9 mouse cellular contexts compared by ENCODE assay signal in the genomic region with DNA sequence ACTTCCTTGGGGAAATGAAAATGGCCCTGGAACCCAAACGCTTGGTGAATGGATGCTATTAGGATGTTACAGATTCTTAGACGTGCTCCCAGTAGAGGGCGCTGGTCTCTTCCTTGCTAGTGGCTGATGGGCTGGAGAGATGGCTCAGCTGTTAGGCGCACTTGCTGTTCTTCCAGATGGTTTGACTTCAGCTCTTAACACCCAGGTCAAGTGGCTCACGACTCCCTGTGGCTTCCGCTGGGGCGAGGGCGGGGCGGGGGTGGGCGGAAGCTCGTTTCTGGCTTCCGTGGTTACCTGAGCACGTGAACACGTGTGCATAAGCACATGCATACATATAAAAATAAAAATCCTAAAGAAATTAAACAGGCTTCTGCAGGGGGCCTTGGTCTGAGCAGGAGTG. TPM values are rescaled to one million over a fixed set of nuclear protein-coding genes. Genes with fewer than 3 reads are reported as not detected.
DNase-seq lines count a peak whose midpoint lies in the region; ATAC-seq and TF ChIP-seq lines count a peak whose summit lies in the region.
"Had no signal": no experiment of that assay in that cellular context is flagged by ENCODE, and none has a peak within 500 bp of the region (broad histone marks: within the 10 kb centered on the region; RNA-seq: fewer than 3 reads in every experiment).

No protein-coding gene starts in this region.

- WGBS in midbrain, embryonic 11.5 days: 23% methylated on average over 14 of the region's 14 CpGs
- 3% methylated on average over 14 of the region's 14 CpGs for WGBS in spleen, adult 2 months

- no peak overlapping the region for H3K4me3 ChIP-seq in midbrain, embryonic 11.5 days (ENCODE audit: low read depth, low read length)
- no peak overlapping the region for H3K4me3 ChIP-seq in spleen, adult 2 months (ENCODE audit: extremely low read depth, insufficient read depth, insufficient read length)

- TF ChIP-seq CTCF in spleen, adult 2 months (IDR thresholded peaks at IDR 0.05; ENCODE audit: extremely low read depth, insufficient read depth, insufficient read length, insufficient replicate concordance): peak; percentile 34; the same call in 1 of the 2 replicates

- DNase-seq in cerebellum, adult 11 months: peak; percentile 29
- peak; percentile 46 to 50 for DNase-seq in cerebellum, postnatal 36 days
- peak; percentile 78 for DNase-seq in gastrocnemius, postnatal 14 days
- DNase-seq in induced T-regulatory cell, adult 2 months (ENCODE audit: low read depth): peak; percentile 76
- DNase-seq in left cerebral cortex, postnatal 25 days (ENCODE audit: low spot score in 2 of 2): peak; percentile 56 to 74
- peak; percentile 93 for DNase-seq in midbrain, embryonic 11.5 days (ENCODE audit: low spot score, missing footprints)
- peak in 1 of 2 experiments; percentile 75 for DNase-seq in spleen, adult 2 months (ENCODE audit: low read depth in 1 of 2, low spot score in 2 of 2)

- H3K27ac ChIP-seq in midbrain, embryonic 11.5 days (ENCODE audit: low read depth, low read length): no peak overlapping the region
- H3K27ac ChIP-seq in spleen, adult 2 months (ENCODE audit: insufficient read depth, low read length): no peak overlapping the region

- no peak overlapping the region for H3K4me2 ChIP-seq in midbrain, embryonic 11.5 days

- no peaks in the 10 kb centered on the region for H3K9me3 ChIP-seq in midbrain, embryonic 11.5 days (ENCODE audit: control insufficient read depth, low read length)

- no peak overlapping the region for H3K9ac ChIP-seq in midbrain, embryonic 11.5 days (ENCODE audit: low read length)

- no peaks in the 10 kb centered on the region for H3K36me3 ChIP-seq in midbrain, embryonic 11.5 days (ENCODE audit: control insufficient read depth, insufficient read depth, low read length)
- H3K36me3 ChIP-seq in spleen, adult 2 months (ENCODE audit: control insufficient read depth, insufficient read depth, low read length): no peaks in the 10 kb centered on the region

- H3K4me1 ChIP-seq in midbrain, embryonic 11.5 days (ENCODE audit: control insufficient read depth, insufficient read depth, low read length): no peaks in the 10 kb centered on the region
- H3K4me1 ChIP-seq in spleen, adult 2 months (ENCODE audit: control insufficient read depth, insufficient read depth, insufficient read length): peaks cover 4% of the 10 kb centered on the region; the same call in 1 of the 2 replicates

- TF ChIP-seq POLR2A in spleen, adult 2 months (IDR thresholded peaks at IDR 0.05; ENCODE audit: low read depth, low read length): no peak

- ATAC-seq in cerebellum, adult (ENCODE audit: insufficient number of reproducible peaks, low FRiP score, low TSS enrichment): no peak
- ATAC-seq in midbrain, embryonic 11.5 days (ENCODE audit: low FRiP score): no peak

- no peaks in the 10 kb centered on the region for H3K27me3 ChIP-seq in midbrain, embryonic 11.5 days (ENCODE audit: control insufficient read depth, insufficient read depth, low read length)
- H3K27me3 ChIP-seq in spleen, adult 2 months (ENCODE audit: control insufficient read depth, insufficient read depth, low read length): no peaks in the 10 kb centered on the region

- intact Hi-C loops in gastrocnemius, postnatal 14 days (cut with DNase I; ENCODE audit: low total_unique reads): no loop called here
- intact Hi-C loops in left cerebral cortex, postnatal 25 days (cut with DNase I): loop anchor here (2.0 kb wide), 2 partner anchors 48 to 104 kb away; no protein-coding TSS in a partner anchor

RNA-seq across cellular contexts. Expression of gene Ackr2, which starts 17.3 kb away (rescaled TPM):
- 1 to 10 TPM; 2.2 to 2.8 TPM for total RNA-seq in gastrocnemius, postnatal 14 days (2021)
- 1 to 10 TPM; 5.5 to 7.6 TPM for total RNA-seq in left cerebral cortex, postnatal 25 days (2021)
- 1.6 and 1.7 TPM in 2 replicates for polyA plus RNA-seq in midbrain, embryonic 11.5 days (2014; fragmentation: Nextera tagmentation; extraction: Ambion mirVana)
- polyA plus RNA-seq in spleen, adult 2 months (2012; rRNA removed): 15.9 and 16.7 TPM in 2 replicates

RNA-seq across cellular contexts. Expression of gene Higd1a, which starts 22.7 kb away (rescaled TPM):
- total RNA-seq in gastrocnemius, postnatal 14 days (2021): 100 to 1,000 TPM in 1 of 2 experiments, 10 to 100 TPM in 1; 97.2 to 109 TPM
- total RNA-seq in left cerebral cortex, postnatal 25 days (2021): 10 to 100 TPM; 94.1 to 99.6 TPM
- polyA plus RNA-seq in midbrain, embryonic 11.5 days (2014; fragmentation: Nextera tagmentation; extraction: Ambion mirVana): 159 and 170 TPM in 2 replicates
- 3.4 and 4.1 TPM in 2 replicates for polyA plus RNA-seq in spleen, adult 2 months (2012; rRNA removed)

RNA-seq across cellular contexts. Expression of gene Cyp8b1, which starts 35.3 kb away (rescaled TPM):
- not detected for total RNA-seq in gastrocnemius, postnatal 14 days (2021)
- total RNA-seq in left cerebral cortex, postnatal 25 days (2021): not detected
- polyA plus RNA-seq in midbrain, embryonic 11.5 days (2014; fragmentation: Nextera tagmentation; extraction: Ambion mirVana): not detected in 2 replicates
- 0.12 and 0.25 TPM in 2 replicates for polyA plus RNA-seq in spleen, adult 2 months (2012; rRNA removed)
- polyA plus RNA-seq: stomach, embryonic 14.5 days had no signal

RNA-seq across cellular contexts. Expression of gene Ccdc13, which starts 41.6 kb away (rescaled TPM):
- under 1 TPM; 0.22 to 0.35 TPM for total RNA-seq in gastrocnemius, postnatal 14 days (2021)
- total RNA-seq in left cerebral cortex, postnatal 25 days (2021): 1 to 10 TPM; 5.2 to 6.9 TPM
- 1.5 and 2.0 TPM in 2 replicates for polyA plus RNA-seq in midbrain, embryonic 11.5 days (2014; fragmentation: Nextera tagmentation; extraction: Ambion mirVana)
- not detected in 2 replicates for polyA plus RNA-seq in spleen, adult 2 months (2012; rRNA removed)
